Mouse (Mus musculus) heart, embryonic 12.5 days (tissue): ENCODE data around the gene Smok3c. TPM values are rescaled to one million over a fixed set of nuclear protein-coding genes. Genes with fewer than 3 reads are reported as not detected.
"Not testable (repeated sequence)": the region's sequence is repeated elsewhere in the genome, so short reads cannot be mapped to it uniquely, and the experiment has no call there.

Source experiments
- ATAC-seq: fragments of 200-750 bp; cut with Nextera tagmentation; 2 replicates; pipeline ENCODE4 v1.8.0; 2017; ENCODE audit warnings: moderate TSS enrichment, moderate library complexity; ENCODE audit not compliant: insufficient number of reproducible peaks, low FRiP score
- H3K27ac ChIP-seq: fragments of 300-500 bp; sonication (generic); 2 replicates; pipeline ENCODE4 v1.5.1; 2016; ENCODE audit warnings: mild to moderate bottlenecking, moderate library complexity; ENCODE audit not compliant: poor library complexity, severe bottlenecking
- H3K27me3 ChIP-seq: fragments of 300-500 bp; sonication (generic); replicated peaks from 2 replicates; pipeline ENCODE4 v1.6.1; 2016; ENCODE audit warnings: mild to moderate bottlenecking, moderate library complexity
- H3K36me3 ChIP-seq: fragments of 300-500 bp; sonication (generic); 2 replicates; pipeline ENCODE4 v1.6.1; 2016; ENCODE audit warnings: mild to moderate bottlenecking, moderate library complexity
- H3K4me1 ChIP-seq: fragments of 300-500 bp; sonication (generic); replicated peaks from 2 replicates; pipeline ENCODE4 v1.6.1; 2016; ENCODE audit warnings: mild to moderate bottlenecking
- H3K4me2 ChIP-seq: fragments of 300-500 bp; sonication (generic); 2 replicates; pipeline ENCODE4 v1.6.1; 2016; ENCODE audit warnings: mild to moderate bottlenecking, moderate library complexity
- H3K4me3 ChIP-seq: fragments of 300-500 bp; sonication (generic); 2 replicates; pipeline ENCODE4 v1.5.1; 2016; ENCODE audit warnings: mild to moderate bottlenecking
- H3K9ac ChIP-seq: fragments of 300-500 bp; sonication (generic); 2 replicates; pipeline ENCODE4 v1.6.1; 2016; ENCODE audit warnings: mild to moderate bottlenecking, moderate library complexity
- H3K9me3 ChIP-seq: fragments of 300-500 bp; sonication (generic); replicated peaks from 2 replicates; pipeline ENCODE4 v1.6.1; 2016; ENCODE audit warnings: mild to moderate bottlenecking, moderate library complexity
- WGBS: fragments of 180-500 bp; shearing (Covaris S2); methylation state at CpG from one replicate; pipeline ENCODE4 v1.1.7; 2016; 5-methylcytosine and 5-hydroxymethylcytosine counted together
- polyA plus RNA-seq: library from polyadenylated mRNA; unstranded; fragments of >200 nt; fragmentation: Nextera tagmentation; extraction: Ambion mirVana; gene quantifications from 2 replicates; pipeline ENCODE4 v1.2.1, GENCODE M21; 2016

Smok3c gene
- not detected in 2 replicates for polyA plus RNA-seq

GRCm38 (mm10) chr5:138052894-138053293, at the start of gene Smok3c:
TSS of gene Smok3c (plus strand) at chr5:138053194.
- no CpG with 5 or more reads among the region's 5 CpGs for WGBS
- H3K36me3 ChIP-seq, H3K4me1 ChIP-seq, ATAC-seq, H3K9me3 ChIP-seq, H3K4me3 ChIP-seq, H3K9ac ChIP-seq, H3K27me3 ChIP-seq, H3K27ac ChIP-seq, H3K4me2 ChIP-seq: not testable (repeated sequence)

GRCm38 (mm10) chr5:138009437-138009836, 43.6 kb upstream of the Smok3c start:
- Histone ChIP-seq H3K9ac (no peak overlapping the region), H3K4me3 (no peak overlapping the region), H3K4me2 (no peak overlapping the region), H3K27me3 (no peaks in the 10 kb centered on the region), H3K27ac (no peak overlapping the region), H3K36me3 (no peaks in the 10 kb centered on the region), H3K4me1 (no peaks in the 10 kb centered on the region), H3K9me3 (0 out of 2 replicates have a peak, but pooled peaks cover 2% of the 10 kb centered on the region)
- WGBS: 83% methylated on average over 5 of the region's 5 CpGs
- ATAC-seq: no peak

GRCm38 (mm10) chr5:138012382-138012781, 40.6 kb upstream of the Smok3c start:
- Histone ChIP-seq H3K4me2 (no peak overlapping the region), H3K36me3 (no peaks in the 10 kb centered on the region), H3K27ac (no peak overlapping the region), H3K4me3 (no peak overlapping the region), H3K9ac (no peak overlapping the region), H3K4me1 (no peaks in the 10 kb centered on the region), H3K9me3 (0 out of 2 replicates have a peak, but pooled peaks cover 2% of the 10 kb centered on the region), H3K27me3 (no peaks in the 10 kb centered on the region)
- ATAC-seq: no peak
- WGBS: 75% methylated on average over 5 of the region's 5 CpGs

GRCm38 (mm10) chr5:138016530-138016929, 36.5 kb upstream of the Smok3c start:
- no peak overlapping the region for H3K27ac ChIP-seq
- H3K4me2 ChIP-seq: no peak overlapping the region
- ATAC-seq: no peak
- H3K4me3 ChIP-seq: no peak overlapping the region
- H3K27me3 ChIP-seq: no peaks in the 10 kb centered on the region
- no peaks in the 10 kb centered on the region for H3K4me1 ChIP-seq
- 0 out of 2 replicates have a peak, but pooled peaks cover 2% of the 10 kb centered on the region for H3K9me3 ChIP-seq
- H3K36me3 ChIP-seq: no peaks in the 10 kb centered on the region
- WGBS: 81% methylated on average over 2 of the region's 2 CpGs
- H3K9ac ChIP-seq: no peak overlapping the region

- H3K9me3 ChIP-seq: 0 out of 2 replicates have a peak, but pooled peaks cover 2% of the 10 kb centered on the region
- no peak overlapping the region for H3K27ac ChIP-seq
- H3K9ac ChIP-seq: no peak overlapping the region
- no peaks in the 10 kb centered on the region for H3K27me3 ChIP-seq
- H3K4me2 ChIP-seq: no peak overlapping the region
- no peaks in the 10 kb centered on the region for H3K4me1 ChIP-seq
- ATAC-seq: no peak
- no peak overlapping the region for H3K4me3 ChIP-seq
- no peaks in the 10 kb centered on the region for H3K36me3 ChIP-seq
Observed at GRCm38 (mm10) chr5:138016997-138017396, 36.0 kb upstream of the Smok3c start.

GRCm38 (mm10) chr5:138019577-138019976, 33.4 kb upstream of the Smok3c start:
- not testable (repeated sequence) for H3K27me3 ChIP-seq, H3K9ac ChIP-seq, ATAC-seq, H3K9me3 ChIP-seq, H3K27ac ChIP-seq, H3K4me1 ChIP-seq, H3K36me3 ChIP-seq, H3K4me2 ChIP-seq, H3K4me3 ChIP-seq
- WGBS: 88% methylated on average over 4 of the region's 4 CpGs

GRCm38 (mm10) chr5:138020961-138021479, 32.0 kb upstream of the Smok3c start, which contains the start of the genes Smok3a and Smok3b:
TSS of gene Smok3a (plus strand) at chr5:138021261.
TSS of gene Smok3b (plus strand) at chr5:138021429.
- H3K27ac ChIP-seq, ATAC-seq, H3K27me3 ChIP-seq, H3K9ac ChIP-seq, H3K4me1 ChIP-seq, H3K4me3 ChIP-seq, H3K36me3 ChIP-seq, H3K4me2 ChIP-seq, H3K9me3 ChIP-seq: not testable (repeated sequence)
- WGBS: 86% methylated on average over 3 of the region's 7 CpGs

GRCm38 (mm10) chr5:138073803-138074202, 20.8 kb downstream of the Smok3c start:
- Histone ChIP-seq H3K27me3 (no peaks in the 10 kb centered on the region), H3K27ac (no peak overlapping the region), H3K9ac (no peak overlapping the region), H3K4me3 (no peak overlapping the region), H3K4me2 (no peak overlapping the region), H3K4me1 (no peaks in the 10 kb centered on the region), H3K9me3 (no peaks in the 10 kb centered on the region), H3K36me3 (no peaks in the 10 kb centered on the region)
- ATAC-seq: no peak
- WGBS: 80% methylated on average over 4 of the region's 4 CpGs

GRCm38 (mm10) chr5:138075684-138076083, 22.7 kb downstream of the Smok3c start:
- WGBS: 60% methylated on average over 3 of the region's 3 CpGs
- H3K4me1 ChIP-seq: no peaks in the 10 kb centered on the region
- H3K9me3 ChIP-seq: no peaks in the 10 kb centered on the region
- no peak for ATAC-seq
- H3K4me3 ChIP-seq: no peak overlapping the region
- no peak overlapping the region for H3K4me2 ChIP-seq
- H3K27me3 ChIP-seq: no peaks in the 10 kb centered on the region
- no peak overlapping the region for H3K9ac ChIP-seq
- no peak overlapping the region for H3K27ac ChIP-seq
- H3K36me3 ChIP-seq: no peaks in the 10 kb centered on the region

- Histone ChIP-seq H3K4me1 (no peaks in the 10 kb centered on the region), H3K36me3 (no peaks in the 10 kb centered on the region), H3K9me3 (no peaks in the 10 kb centered on the region), H3K27ac (no peak overlapping the region), H3K4me2 (no peak overlapping the region), H3K4me3 (no peak overlapping the region), H3K9ac (no peak overlapping the region), H3K27me3 (no peaks in the 10 kb centered on the region)
- no peak for ATAC-seq
- WGBS: 53% methylated on average over 2 of the region's 2 CpGs
Observed at GRCm38 (mm10) chr5:138076148-138076547, 23.2 kb downstream of the Smok3c start.

- Histone ChIP-seq H3K9ac (no peak overlapping the region), H3K27me3 (no peaks in the 10 kb centered on the region), H3K36me3 (no peaks in the 10 kb centered on the region), H3K27ac (no peak overlapping the region), H3K4me3 (no peak overlapping the region), H3K4me2 (no peak overlapping the region), H3K9me3 (no peaks in the 10 kb centered on the region), H3K4me1 (no peaks in the 10 kb centered on the region)
- 78% methylated on average over 5 of the region's 5 CpGs for WGBS
- ATAC-seq: no peak
Observed at GRCm38 (mm10) chr5:138080456-138080855, 27.5 kb downstream of the Smok3c start.

- Histone ChIP-seq H3K36me3 (no peaks in the 10 kb centered on the region), H3K27ac (no peak overlapping the region), H3K27me3 (no peaks in the 10 kb centered on the region), H3K9ac (no peak overlapping the region), H3K4me3 (no peak overlapping the region), H3K9me3 (no peaks in the 10 kb centered on the region), H3K4me1 (peaks cover 1% of the 10 kb centered on the region; the same call in 1 of the 2 replicates), H3K4me2 (no peak overlapping the region)
- WGBS: 82% methylated on average over 9 of the region's 9 CpGs
- ATAC-seq: no peak
Observed at GRCm38 (mm10) chr5:138081446-138081845, 28.5 kb downstream of the Smok3c start.
